Mouse (Mus musculus) layer of hippocampus, postnatal 36 days (tissue): Measurements from ENCODE around the gene Dhrs3. TPM values are rescaled to one million over a fixed set of nuclear protein-coding genes. Genes with fewer than 3 reads are reported as not detected.

Experiments used
- DNase-seq, 2 experiments: peaks; one replicate each; pipeline ENCODE4 v3.0.0; 2022
- total RNA-seq, 2 experiments: library from RNA; stranded (reverse); gene quantifications; 2 replicates each; pipeline ENCODE4 v1.2.3; 2021

The Dhrs3 gene
- 10 to 100 TPM; 27.6 to 31.0 TPM for total RNA-seq

- peak; percentile 62 to 65 for DNase-seq
These were observed at the start of gene Dhrs3 for GRCm38 (mm10) chr4:144892133-144892936. Gene Dhrs3 (plus strand): TSS chr4:144892827.

DNA sequence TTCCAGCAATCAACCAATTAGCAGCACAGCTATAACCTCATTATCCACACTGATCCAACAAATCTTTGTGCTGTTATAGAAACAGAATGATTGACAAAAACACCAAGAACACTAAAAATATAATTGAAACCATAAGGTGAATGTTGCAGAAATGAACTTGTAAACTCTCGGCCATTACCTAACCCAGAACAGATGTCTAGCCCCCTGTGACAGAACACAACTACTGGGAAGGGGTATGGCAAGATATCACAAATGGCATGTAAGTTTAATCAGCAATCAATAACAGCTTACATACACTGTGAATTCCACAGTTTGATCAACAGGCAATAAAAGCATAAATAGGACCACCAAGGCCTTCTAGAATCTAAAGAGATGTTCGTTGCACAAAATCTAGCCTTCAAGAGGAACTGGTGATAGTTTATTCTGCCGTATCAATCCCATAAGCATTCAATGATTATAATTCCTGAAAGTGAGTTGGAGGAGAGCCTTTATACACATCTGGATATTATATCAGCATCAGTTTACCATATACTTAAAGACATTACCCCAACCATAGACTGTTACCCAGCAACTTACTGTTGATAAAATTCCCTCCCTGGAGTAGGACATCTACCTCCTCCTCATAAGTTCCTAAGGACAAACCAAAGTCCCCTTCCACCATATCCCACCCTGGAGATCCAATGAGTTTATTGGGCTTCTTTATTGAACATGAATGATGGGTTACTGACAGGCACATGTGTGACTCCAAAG lies 30.7 kb upstream of the Dhrs3 start:
- no peak for DNase-seq

- peak in 1 of 2 experiments; percentile 23 for DNase-seq
These were observed 24.7 kb upstream of the Dhrs3 start for GRCm38 (mm10) chr4:144867926-144868325.

GRCm38 (mm10) chr4:144868584-144868983 lies 24.0 kb upstream of the Dhrs3 start:
- no peak for DNase-seq

- DNase-seq, result no peak
These were observed 19.7 kb upstream of the Dhrs3 start for GRCm38 (mm10) chr4:144872905-144873304.

DNA sequence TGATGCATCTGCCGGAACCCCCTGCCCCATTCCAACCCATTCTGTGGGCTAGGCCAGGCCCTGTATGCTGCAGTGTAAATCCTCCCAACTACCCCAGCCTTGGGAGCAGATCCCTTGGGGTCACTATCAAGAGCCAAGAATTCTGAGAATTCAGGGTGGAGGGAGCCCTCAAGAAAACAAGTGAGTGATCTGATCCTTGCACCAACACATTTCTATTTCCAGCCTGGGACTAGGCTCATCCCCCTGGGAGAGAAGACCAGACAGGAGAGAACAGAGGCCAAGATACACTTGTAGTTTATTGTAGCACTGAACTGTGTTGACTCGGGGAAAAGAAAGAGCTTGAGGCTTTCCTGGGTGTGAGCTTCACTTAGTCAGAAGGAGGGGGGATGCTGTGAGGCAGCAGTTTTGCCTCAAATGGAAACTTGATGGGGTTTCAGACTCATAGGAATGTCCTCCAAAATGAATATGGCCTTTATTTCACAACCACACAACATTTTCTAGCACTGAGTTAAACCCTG lies 17.0 kb upstream of the Dhrs3 start:
- no peak for DNase-seq

GRCm38 (mm10) chr4:144879549-144879948 lies 13.1 kb upstream of the Dhrs3 start:
- DNase-seq, result no peak

GRCm38 (mm10) chr4:144881376-144881775 lies 11.3 kb upstream of the Dhrs3 start:
- no peak for DNase-seq

DNA sequence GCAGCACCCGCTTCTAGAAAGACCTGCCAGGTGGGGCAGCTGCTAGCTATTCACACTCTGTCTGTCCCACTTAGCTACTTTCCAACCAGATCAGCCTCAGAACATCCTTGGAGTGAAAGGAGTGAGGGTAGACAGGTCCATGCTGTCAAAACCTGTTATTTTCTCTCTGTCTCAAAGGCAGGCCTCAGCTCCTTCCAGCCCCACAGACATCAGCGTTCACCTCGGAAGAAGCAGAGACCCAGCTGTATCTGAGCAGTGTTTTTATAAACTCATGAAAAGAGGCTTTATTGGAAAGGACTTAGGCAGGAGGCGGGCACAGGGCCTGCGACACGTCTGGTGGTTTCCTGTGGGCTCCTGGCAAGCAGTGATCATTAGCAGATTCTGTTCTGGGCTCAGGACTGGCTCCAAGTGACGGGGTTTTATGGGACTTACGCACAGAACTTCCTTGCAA lies 9.7 kb upstream of the Dhrs3 start:
- DNase-seq, result peak; percentile 49 to 52

GRCm38 (mm10) chr4:144886460-144886859 lies 6.2 kb upstream of the Dhrs3 start:
- peak; percentile 47 to 58 for DNase-seq

GRCm38 (mm10) chr4:144888750-144889149 lies 3.9 kb upstream of the Dhrs3 start:
- no peak for DNase-seq

DNA sequence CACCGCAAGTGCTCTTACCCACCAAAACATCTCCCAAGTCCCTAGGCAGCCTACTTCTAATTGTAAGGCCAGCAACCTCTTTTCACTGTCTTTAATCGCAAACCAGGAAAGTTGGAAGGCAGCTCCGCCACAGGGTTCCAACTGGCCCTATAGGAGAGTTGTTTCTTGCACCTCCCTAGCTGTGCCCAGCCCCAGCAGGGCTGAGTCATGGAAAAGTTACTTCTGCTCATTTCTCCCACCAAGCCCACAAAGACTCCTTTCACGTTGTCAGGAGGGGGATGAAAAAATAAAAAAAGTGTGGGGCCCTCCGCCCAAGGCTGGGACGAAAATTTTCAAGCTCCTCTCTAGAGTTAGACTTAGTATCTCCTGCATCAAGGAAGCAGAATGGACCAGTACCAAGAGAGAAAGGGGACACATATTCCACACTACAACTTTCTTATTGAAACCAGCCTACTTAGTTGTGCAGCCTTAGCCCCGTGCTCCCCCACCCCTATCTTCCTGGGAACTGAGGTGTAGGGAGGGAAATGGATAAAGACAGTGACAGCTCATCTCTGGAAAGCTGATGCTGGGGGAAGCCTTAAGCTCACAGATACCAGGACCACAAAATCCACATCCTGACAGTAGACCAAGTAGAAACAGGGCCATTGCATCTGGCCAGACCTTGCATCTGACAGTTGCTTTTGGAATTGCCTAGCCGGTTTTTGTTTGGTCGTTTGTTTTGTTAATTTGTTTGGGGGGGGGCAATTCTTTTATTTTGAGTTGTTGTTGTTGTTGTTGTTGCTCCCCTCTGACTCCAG lies 2.9 kb upstream of the Dhrs3 start:
- DNase-seq, result no peak

DNA sequence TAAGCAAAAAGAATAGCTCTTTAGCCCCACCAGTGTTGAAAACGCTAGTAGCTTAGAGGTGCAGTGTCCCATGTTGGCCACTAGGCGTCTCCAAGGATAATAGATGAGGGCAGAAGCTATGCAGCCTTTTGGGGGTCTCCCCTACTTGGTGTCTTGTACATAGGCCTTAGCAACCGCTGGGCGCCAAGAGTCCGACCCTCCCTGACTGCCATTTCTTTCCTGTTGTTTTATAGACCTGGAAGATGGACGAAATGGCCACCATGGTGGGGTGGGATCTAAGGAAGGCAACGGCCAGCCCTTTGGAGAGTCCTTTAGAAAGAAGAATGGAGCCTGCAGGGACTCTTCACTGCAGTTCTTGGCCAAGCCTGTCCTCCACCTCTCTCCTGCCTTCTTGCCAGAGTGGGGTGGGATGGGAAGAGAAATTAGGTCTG lies 1.9 kb upstream of the Dhrs3 start:
- DNase-seq, result peak; percentile 53

- DNase-seq, result peak in 1 of 2 experiments; percentile 18
These were observed 1.4 kb upstream of the Dhrs3 start for GRCm38 (mm10) chr4:144891121-144891711.

GRCm38 (mm10) chr4:144891743-144892132 lies 889 bp upstream of the Dhrs3 start:
- no peak for DNase-seq

- DNase-seq, result no peak
These were observed 278 bp downstream of the Dhrs3 start for GRCm38 (mm10) chr4:144892937-144893272.

- peak in 1 of 2 experiments; percentile 20 for DNase-seq
These were observed 1.2 kb downstream of the Dhrs3 start for GRCm38 (mm10) chr4:144893561-144894486.

GRCm38 (mm10) chr4:144894487-144895210 lies 2.0 kb downstream of the Dhrs3 start:
- no peak for DNase-seq

DNA sequence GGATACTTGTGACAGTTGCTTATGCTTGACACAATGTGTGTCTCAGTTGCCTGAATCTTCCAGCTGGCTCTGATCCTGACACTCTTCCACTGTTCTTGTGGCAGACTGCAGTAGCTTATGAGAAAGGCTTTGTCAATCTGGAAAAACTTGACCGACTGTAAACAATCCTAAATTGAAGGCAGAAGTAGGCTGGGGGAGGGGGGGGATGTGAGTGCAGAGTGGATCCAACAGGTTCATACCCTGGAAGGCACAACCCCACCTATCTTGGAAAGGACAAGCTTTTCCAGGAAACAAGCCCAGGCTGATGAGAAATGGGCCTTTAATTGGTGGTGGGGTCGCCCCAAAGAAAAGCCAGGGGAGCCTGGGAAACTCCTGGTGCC lies 2.6 kb downstream of the Dhrs3 start:
- DNase-seq, result no peak

DNA sequence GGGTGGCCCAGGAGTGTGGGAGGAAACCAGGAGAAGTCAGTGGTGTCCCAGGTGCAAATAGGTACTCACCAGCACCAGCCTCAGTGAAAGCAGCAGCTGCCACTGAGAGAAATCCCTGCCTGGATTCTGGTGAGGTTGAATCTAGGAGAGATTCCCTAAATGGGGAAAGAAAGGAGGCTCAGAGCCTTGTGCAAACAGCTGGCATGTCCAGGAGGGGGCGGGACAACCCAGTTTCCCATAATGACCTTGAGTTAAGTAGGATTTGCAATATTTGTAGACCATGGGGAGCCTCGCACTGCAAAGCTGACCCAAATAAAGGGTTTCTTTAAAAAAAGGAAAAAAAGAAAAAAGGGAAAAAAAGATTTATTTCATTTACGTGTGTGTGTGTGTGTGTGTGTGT lies 3.7 kb downstream of the Dhrs3 start:
- no peak for DNase-seq
